Mouse (Mus musculus): ENCODE data around the gene Ecpas. TPM values are rescaled to one million over a fixed set of nuclear protein-coding genes. Genes with fewer than 3 reads are reported as not detected.

Gene Ecpas
- total RNA-seq, 2 experiments from 2014 or later: 281 to 313 TPM

Other genes with a start within 250 kb of the Ecpas start
- not detected for gene Olfr267, start 125.0 kb downstream of the Ecpas start, total RNA-seq (2021)
- gene Zkscan16, start 30.9 kb upstream of the Ecpas start, total RNA-seq (2021): not detected
- 1 to 10 TPM; 1.5 to 2.4 TPM for gene Ptgr1, start 74.4 kb upstream of the Ecpas start, total RNA-seq (2021)
- gene Dnajc25, start 82.3 kb upstream of the Ecpas start, total RNA-seq (2021): 10 to 100 TPM; 10.5 to 11.1 TPM
- 1 to 10 TPM in 1 of 2 experiments, under 1 TPM in 1; 0.78 to 1.3 TPM for gene Gm20503, start 90.5 kb upstream of the Ecpas start, total RNA-seq (2021)
- gene Gng10, start 122.3 kb upstream of the Ecpas start, total RNA-seq (2021): 10 to 100 TPM in 1 of 2 experiments, 1 to 10 TPM in 1; 8.3 to 11.9 TPM
- not detected for gene AI481877, start 226.2 kb upstream of the Ecpas start, total RNA-seq (2021)

Data from gastrocnemius, postnatal 25 days (tissue).